Mouse (Mus musculus): Measurements from ENCODE around the gene Tom1. TPM values are rescaled to one million over a fixed set of nuclear protein-coding genes. Genes with fewer than 3 reads are reported as not detected.

The Tom1 gene
- polyA plus RNA-seq, 1 experiment = 29.7 TPM

DNA sequence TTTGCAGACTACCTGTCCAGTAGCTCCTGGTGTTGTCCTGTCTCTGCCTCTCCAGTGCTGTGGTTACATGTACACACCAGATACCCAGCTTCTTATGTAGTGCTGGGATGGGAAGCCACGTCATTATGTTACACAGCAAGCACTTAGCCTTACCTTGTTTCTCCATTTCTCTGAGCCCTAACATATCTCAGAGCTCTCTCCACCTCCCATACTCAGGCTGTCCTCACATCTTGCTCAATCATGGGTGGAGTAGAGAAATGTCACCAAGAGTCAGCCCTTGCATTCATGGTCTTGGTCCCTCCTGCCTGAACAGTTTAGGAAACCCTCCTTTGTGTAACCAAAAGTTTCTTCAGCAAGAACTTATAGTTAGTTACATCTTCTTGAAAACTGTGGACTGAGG, 6.2 kb downstream of the Tom1 start:
- H3K4me1 ChIP-seq (ENCODE audit: control insufficient read depth, insufficient read depth, insufficient read length) = peaks cover 4% of the 10 kb centered on the region; the same call in 1 of the 2 replicates
- H3K4me3 ChIP-seq (ENCODE audit: extremely low read depth, insufficient read depth, insufficient read length) = no peak overlapping the region
- no peak overlapping the region for H3K27ac ChIP-seq (ENCODE audit: insufficient read depth, low read length)
- TF ChIP-seq CTCF (IDR thresholded peaks at IDR 0.05; ENCODE audit: extremely low read depth, insufficient read depth, insufficient read length, insufficient replicate concordance) (no peak), POLR2A (IDR thresholded peaks at IDR 0.05; ENCODE audit: low read depth, low read length) (no peak)
- WGBS = 83% methylated on average over 1 of the region's 1 CpGs
- DNase-seq (ENCODE audit: low read depth in 1 of 2, low spot score in 2 of 2) = no peak
- H3K36me3 ChIP-seq (ENCODE audit: control insufficient read depth, insufficient read depth, low read length) = no peaks in the 10 kb centered on the region
- no peaks in the 10 kb centered on the region for H3K27me3 ChIP-seq (ENCODE audit: control insufficient read depth, insufficient read depth, low read length)

DNA sequence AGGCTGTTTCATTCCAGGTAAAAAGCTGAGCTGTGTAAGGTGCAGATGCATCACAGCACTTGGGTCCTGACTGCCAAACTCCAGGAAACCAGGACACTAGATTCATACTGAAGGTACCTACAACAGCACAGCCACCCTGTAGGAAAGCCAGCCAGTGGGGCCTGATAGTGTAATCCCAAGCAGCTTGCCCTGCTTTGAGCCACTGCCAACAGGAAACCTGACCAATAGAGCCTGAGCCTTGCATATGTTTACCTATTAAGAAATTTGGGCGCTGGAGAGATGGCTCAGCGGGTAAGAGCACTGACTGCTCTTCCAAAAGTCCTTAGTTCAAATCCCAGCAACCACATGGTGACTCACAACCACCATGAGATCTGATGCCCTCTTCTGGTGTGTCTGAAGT, 8.7 kb downstream of the Tom1 start:
- WGBS = 90% methylated on average over 2 of the region's 2 CpGs
- H3K4me3 ChIP-seq (ENCODE audit: extremely low read depth, insufficient read depth, insufficient read length) = no peak overlapping the region
- no peak for TF ChIP-seq POLR2A (IDR thresholded peaks at IDR 0.05; ENCODE audit: low read depth, low read length)
- TF ChIP-seq CTCF (IDR thresholded peaks at IDR 0.05; ENCODE audit: extremely low read depth, insufficient read depth, insufficient read length, insufficient replicate concordance) = no peak
- no peaks in the 10 kb centered on the region for H3K27me3 ChIP-seq (ENCODE audit: control insufficient read depth, insufficient read depth, low read length)
- H3K36me3 ChIP-seq (ENCODE audit: control insufficient read depth, insufficient read depth, low read length) = no peaks in the 10 kb centered on the region
- DNase-seq (ENCODE audit: low read depth in 1 of 2, low spot score in 2 of 2) = no peak
- peaks cover 4% of the 10 kb centered on the region; the same call in 1 of the 2 replicates for H3K4me1 ChIP-seq (ENCODE audit: control insufficient read depth, insufficient read depth, insufficient read length)
- H3K27ac ChIP-seq (ENCODE audit: insufficient read depth, low read length) = no peak overlapping the region

DNA sequence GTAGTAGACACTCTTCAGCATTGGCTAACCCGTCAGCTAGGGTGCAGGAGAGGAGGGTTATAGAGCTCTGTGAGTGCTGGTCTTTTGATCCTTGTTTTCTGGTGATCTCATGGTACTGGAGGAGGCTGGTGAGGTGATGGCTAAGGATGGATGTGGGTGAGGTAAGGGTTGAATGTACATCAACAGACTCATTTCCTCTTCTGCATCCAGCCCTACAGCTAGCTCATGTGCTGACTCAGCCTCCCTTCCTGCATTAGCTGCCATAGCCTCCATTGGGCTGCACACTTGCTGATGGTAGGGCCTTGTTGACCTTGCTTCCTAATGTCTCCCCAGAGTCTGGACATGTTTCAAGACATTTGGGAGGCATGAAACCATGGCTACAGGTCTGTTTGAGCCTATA, 9.5 kb downstream of the Tom1 start:
- Histone ChIP-seq H3K4me3 (ENCODE audit: extremely low read depth, insufficient read depth, insufficient read length) (no peak overlapping the region), H3K27ac (ENCODE audit: insufficient read depth, low read length) (no peak overlapping the region), H3K27me3 (ENCODE audit: control insufficient read depth, insufficient read depth, low read length) (no peaks in the 10 kb centered on the region), H3K4me1 (ENCODE audit: control insufficient read depth, insufficient read depth, insufficient read length) (peaks cover 4% of the 10 kb centered on the region; the same call in 1 of the 2 replicates), H3K36me3 (ENCODE audit: control insufficient read depth, insufficient read depth, low read length) (no peaks in the 10 kb centered on the region)
- DNase-seq (ENCODE audit: low read depth in 1 of 2, low spot score in 2 of 2) = no peak
- 92% methylated on average over 1 of the region's 1 CpGs for WGBS
- TF ChIP-seq CTCF (IDR thresholded peaks at IDR 0.05; ENCODE audit: extremely low read depth, insufficient read depth, insufficient read length, insufficient replicate concordance) (no peak), POLR2A (IDR thresholded peaks at IDR 0.05; ENCODE audit: low read depth, low read length) (no peak)

DNA sequence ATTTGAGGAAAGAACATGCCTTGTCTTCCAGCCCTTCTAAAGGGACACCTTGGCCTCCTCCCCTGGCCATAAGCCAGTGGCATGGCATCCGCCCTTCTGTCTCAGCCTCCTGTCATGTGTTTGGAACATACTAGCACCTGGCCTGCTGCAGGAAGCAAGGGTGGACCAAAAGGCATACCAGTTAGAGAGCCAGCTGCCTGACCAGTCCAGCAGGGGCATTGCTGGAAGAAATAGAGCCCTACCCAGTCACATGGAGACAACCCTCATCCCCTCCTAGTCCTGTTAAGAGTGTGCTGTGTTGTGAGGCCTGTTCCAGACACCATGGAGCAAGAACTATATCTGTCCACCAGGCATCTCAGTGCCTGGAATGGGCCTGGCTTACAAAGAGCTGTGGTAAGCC, 12.8 kb downstream of the Tom1 start:
- DNase-seq (ENCODE audit: low read depth in 1 of 2, low spot score in 2 of 2) = no peak
- Histone ChIP-seq H3K27me3 (ENCODE audit: control insufficient read depth, insufficient read depth, low read length) (no peaks in the 10 kb centered on the region), H3K36me3 (ENCODE audit: control insufficient read depth, insufficient read depth, low read length) (no peaks in the 10 kb centered on the region), H3K4me3 (ENCODE audit: extremely low read depth, insufficient read depth, insufficient read length) (no peak overlapping the region), H3K27ac (ENCODE audit: insufficient read depth, low read length) (no peak overlapping the region), H3K4me1 (ENCODE audit: control insufficient read depth, insufficient read depth, insufficient read length) (no peaks in the 10 kb centered on the region)
- 89% methylated on average over 1 of the region's 1 CpGs for WGBS
- TF ChIP-seq POLR2A (IDR thresholded peaks at IDR 0.05; ENCODE audit: low read depth, low read length) = no peak
- no peak for TF ChIP-seq CTCF (IDR thresholded peaks at IDR 0.05; ENCODE audit: extremely low read depth, insufficient read depth, insufficient read length, insufficient replicate concordance)

DNA sequence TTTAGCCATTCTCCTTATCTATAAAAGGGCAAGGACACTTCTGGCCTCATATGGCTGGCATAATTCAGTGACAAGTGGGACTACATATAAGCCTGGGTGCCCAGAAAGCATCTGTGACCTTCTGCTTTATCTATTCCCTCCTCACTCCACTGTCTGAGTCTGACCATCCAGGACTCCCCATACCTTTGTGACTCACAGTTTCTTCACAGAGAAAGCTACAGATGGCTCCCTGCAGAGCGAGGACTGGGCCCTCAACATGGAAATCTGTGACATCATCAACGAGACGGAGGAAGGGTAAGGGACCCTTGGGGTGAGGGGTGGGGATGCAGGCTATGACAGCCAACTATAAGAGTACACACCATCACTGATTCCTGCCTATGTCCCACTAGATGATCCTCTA, 14.3 kb downstream of the Tom1 start:
- no peaks in the 10 kb centered on the region for H3K4me1 ChIP-seq (ENCODE audit: control insufficient read depth, insufficient read depth, insufficient read length)
- no peak for DNase-seq (ENCODE audit: low read depth in 1 of 2, low spot score in 2 of 2)
- no peaks in the 10 kb centered on the region for H3K36me3 ChIP-seq (ENCODE audit: control insufficient read depth, insufficient read depth, low read length)
- WGBS = 88% methylated on average over 3 of the region's 3 CpGs
- TF ChIP-seq POLR2A (IDR thresholded peaks at IDR 0.05; ENCODE audit: low read depth, low read length) (no peak), CTCF (IDR thresholded peaks at IDR 0.05; ENCODE audit: extremely low read depth, insufficient read depth, insufficient read length, insufficient replicate concordance) (no peak)
- H3K27me3 ChIP-seq (ENCODE audit: control insufficient read depth, insufficient read depth, low read length) = no peaks in the 10 kb centered on the region
- H3K4me3 ChIP-seq (ENCODE audit: extremely low read depth, insufficient read depth, insufficient read length) = no peak overlapping the region
- no peak overlapping the region for H3K27ac ChIP-seq (ENCODE audit: insufficient read depth, low read length)

DNA sequence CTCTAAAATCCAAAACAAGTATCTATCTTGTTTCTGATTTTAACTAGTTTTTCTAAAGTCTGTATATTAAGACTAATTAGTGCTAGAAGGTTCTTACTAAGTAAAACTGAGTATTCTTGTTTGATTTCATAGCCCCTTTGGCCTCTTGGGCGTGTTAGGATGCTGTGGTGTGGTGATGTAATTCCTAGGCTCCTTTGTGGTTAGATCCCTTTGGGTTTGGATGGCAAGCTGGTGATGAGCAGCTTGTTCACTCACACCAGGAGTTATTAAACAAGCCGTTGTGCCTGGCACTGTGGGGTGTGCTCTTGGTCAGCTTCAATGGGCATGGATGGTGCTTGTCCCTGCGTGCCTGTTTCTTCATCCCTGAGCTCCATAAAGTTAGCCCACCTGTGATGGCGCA, 19.8 kb downstream of the Tom1 start:
- no peak for DNase-seq (ENCODE audit: low read depth in 1 of 2, low spot score in 2 of 2)
- Histone ChIP-seq H3K27me3 (ENCODE audit: control insufficient read depth, insufficient read depth, low read length) (no peaks in the 10 kb centered on the region), H3K4me3 (ENCODE audit: extremely low read depth, insufficient read depth, insufficient read length) (no peak overlapping the region), H3K27ac (ENCODE audit: insufficient read depth, low read length) (no peak overlapping the region), H3K4me1 (ENCODE audit: control insufficient read depth, insufficient read depth, insufficient read length) (no peaks in the 10 kb centered on the region), H3K36me3 (ENCODE audit: control insufficient read depth, insufficient read depth, low read length) (peaks cover 1% of the 10 kb centered on the region)
- no peak for TF ChIP-seq CTCF (IDR thresholded peaks at IDR 0.05; ENCODE audit: extremely low read depth, insufficient read depth, insufficient read length, insufficient replicate concordance)
- TF ChIP-seq POLR2A (IDR thresholded peaks at IDR 0.05; ENCODE audit: low read depth, low read length) = no peak
- WGBS = 92% methylated on average over 4 of the region's 4 CpGs

DNA sequence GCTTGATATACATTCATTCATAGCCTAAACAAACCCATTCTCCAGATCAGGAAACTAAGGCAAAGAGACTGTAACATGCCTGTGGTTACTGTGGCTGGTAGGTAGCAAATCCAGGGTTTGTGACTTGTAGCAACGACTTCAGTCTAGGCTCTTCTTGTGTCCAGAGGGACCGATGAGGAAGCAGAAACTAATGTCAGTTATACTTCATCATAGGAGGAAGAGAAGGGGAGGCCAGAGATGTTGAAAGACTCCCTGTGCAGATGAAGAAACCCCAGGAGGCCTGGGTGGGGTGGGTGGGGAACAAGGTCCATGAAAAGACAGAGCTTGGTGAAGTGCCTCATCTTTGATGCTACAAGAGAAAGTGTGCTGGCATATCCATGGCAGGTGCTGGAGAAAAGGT, 22.2 kb downstream of the Tom1 start:
- 81% methylated on average over 2 of the region's 2 CpGs for WGBS
- Histone ChIP-seq H3K27me3 (ENCODE audit: control insufficient read depth, insufficient read depth, low read length) (no peaks in the 10 kb centered on the region), H3K36me3 (ENCODE audit: control insufficient read depth, insufficient read depth, low read length) (peaks cover 2% of the 10 kb centered on the region), H3K27ac (ENCODE audit: insufficient read depth, low read length) (no peak overlapping the region), H3K4me3 (ENCODE audit: extremely low read depth, insufficient read depth, insufficient read length) (no peak overlapping the region), H3K4me1 (ENCODE audit: control insufficient read depth, insufficient read depth, insufficient read length) (no peaks in the 10 kb centered on the region)
- no peak for DNase-seq (ENCODE audit: low read depth in 1 of 2, low spot score in 2 of 2)
- TF ChIP-seq CTCF (IDR thresholded peaks at IDR 0.05; ENCODE audit: extremely low read depth, insufficient read depth, insufficient read length, insufficient replicate concordance) (no peak), POLR2A (IDR thresholded peaks at IDR 0.05; ENCODE audit: low read depth, low read length) (no peak)
